Mouse (Mus musculus): ENCODE measurements around the gene Faf1.

DNA sequence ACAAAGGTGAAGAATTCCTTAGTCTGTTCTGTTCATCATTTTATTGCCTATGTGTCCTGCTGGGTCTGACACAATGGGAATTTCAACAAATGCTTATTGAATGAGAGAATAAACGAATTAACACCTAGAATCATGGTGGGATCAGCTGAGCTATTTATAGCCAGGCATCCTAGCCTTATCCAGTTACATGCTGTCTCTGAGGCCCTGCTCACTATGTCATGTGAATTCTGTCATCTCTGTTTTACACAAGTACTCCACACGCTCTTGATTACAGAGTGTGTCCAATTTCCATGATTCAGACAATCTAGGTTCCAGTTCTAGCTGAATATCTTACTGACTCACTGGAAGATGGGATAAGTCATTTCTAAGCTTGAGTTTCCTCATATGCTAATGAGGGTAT is 183.9 kb downstream of the Faf1 start:
- TF ChIP-seq CTCF (IDR thresholded peaks at IDR 0.05; ENCODE audit: borderline replicate concordance, insufficient read depth, low read length) (no peak), POLR2A (IDR thresholded peaks at IDR 0.05; ENCODE audit: low read depth, low read length) (no peak)

All from embryonic fibroblast, embryonic 13.5 days (primary cell).